Mouse (Mus musculus) right cerebral cortex, postnatal 14 days (tissue): Measurements from ENCODE around the gene Galnt12.
"Not testable (repeated sequence)": the region's sequence is repeated elsewhere in the genome, so short reads cannot be mapped to it uniquely, and the experiment has no call there.

Source experiments
- DNase-seq: peaks from one replicate; pipeline ENCODE4 v3.0.0; 2022

Galnt12 gene

DNA sequence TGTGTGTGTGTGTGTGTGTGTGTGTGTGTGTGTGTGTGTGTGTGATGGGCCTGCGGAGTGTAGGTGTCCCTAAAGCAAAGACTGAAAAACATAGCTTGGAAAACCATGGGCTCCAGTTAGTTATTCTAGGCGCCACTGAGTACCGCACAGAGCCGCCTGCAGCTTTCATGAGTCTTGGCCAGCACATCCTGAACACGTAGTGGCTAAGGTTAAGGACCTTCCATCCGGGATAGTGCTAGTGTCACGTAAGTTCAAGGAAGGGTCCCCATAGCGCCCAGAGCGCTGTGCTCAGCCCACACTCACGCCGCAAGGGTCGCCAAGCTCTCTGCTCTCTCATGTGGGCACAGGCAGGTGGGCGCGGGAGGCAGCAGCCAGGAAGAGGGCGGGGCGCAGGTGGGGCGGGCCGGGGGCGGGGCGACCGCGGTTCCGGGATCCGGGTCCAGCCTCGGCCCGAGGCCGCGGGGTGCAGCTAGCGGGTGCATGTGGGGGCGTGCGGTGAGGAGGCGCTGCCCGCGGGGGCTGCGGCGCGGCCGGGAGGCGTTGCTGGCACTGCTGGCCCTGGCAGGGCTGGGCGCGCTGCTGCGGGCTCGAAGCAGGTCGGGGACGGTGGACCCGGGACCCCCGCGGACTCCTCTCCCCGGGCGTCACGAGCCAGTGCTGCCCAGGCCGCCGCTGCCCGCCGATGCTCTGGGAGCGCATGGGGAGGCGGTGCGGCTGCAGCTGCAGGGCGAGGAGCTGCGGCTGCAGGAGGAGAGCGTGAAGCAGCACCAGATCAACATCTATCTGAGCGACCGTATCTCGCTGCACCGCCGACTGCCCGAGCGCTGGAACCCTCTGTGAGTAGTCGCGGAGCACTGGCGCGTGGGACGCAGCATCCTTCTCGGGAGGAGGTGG is at the start of gene Galnt12:
Gene Galnt12, plus strand, starts transcription at position 417 of the 894 bp plus-strand sequence.
- DNase-seq = peak; percentile 37

DNA sequence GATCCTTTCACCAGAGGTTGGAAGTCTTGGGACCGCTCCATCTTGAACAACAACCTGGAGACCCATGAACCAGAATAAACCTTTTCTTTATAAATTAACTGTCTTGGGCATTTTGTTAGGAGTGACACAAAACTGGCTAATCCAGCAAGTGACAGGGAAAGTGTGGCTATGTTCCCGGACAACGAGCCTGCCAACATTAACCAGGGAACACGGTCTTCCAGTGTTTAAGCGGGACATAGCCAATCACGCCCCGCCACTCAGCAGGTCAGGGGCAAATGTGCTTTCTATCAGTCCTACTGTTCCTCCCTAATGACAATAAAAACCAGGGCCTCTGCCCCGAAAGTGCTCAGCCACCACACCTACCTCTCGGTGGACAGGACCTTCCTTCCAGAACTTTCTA is 47.8 kb upstream of the Galnt12 start:
- DNase-seq = peak; percentile 8

DNA sequence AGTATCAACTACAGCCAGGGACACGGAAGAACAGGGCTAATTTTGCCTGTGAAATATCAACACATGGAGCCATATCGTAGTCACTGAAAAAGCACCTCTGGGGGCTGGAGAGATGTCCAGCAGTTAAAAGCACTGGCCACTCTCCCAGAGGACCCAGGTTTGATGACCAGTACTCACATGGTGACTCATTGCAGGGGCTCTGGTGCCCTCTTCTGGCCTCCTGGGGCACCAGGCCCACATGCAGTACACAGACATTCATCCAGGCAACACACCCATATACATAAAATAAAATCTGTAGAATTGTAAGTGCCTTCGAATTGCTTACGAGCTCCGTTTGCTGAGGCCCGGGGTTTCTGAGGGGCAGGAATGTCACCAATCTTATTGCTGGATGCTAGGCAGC is 44.7 kb upstream of the Galnt12 start:
- DNase-seq = no peak

DNA sequence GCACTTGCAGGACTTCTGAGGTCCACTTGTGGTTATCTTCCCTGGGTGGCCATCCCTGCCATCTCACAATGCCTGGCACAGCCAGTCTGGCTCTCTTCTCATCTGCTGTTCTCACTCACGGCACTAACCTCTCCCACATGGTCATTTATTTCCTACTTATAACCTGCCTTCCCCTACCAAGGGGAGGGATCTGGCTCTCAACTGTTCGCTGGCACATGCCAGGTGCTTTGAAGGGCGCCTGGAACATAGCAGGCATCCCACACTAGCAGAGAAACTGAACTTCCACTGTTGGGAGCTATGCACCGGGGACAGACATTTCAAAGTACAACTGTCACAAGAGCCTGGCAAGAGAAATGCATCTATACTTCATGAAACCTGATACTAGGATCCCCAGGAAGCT is 43.9 kb upstream of the Galnt12 start:
- DNase-seq = no peak

DNA sequence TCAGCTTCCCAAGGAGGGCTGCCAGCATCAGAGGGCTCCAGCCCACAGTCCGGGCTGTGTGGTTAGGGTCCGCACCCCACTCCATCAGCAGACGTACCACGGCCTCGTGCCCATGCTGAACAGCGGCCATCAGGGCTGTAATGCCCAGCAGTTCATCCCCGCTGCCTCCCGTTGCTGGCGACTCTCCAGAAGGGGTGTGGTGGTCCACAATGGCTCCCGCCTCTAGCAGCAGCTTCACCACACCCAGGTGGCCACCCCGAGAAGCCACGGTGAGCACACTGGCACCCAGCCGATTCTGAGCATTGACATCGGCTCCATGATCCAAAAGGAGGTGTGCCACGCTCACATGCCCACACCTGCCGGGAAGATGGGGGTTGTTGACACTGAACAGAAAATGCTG is 42.5 kb upstream of the Galnt12 start:
- no peak for DNase-seq

DNA sequence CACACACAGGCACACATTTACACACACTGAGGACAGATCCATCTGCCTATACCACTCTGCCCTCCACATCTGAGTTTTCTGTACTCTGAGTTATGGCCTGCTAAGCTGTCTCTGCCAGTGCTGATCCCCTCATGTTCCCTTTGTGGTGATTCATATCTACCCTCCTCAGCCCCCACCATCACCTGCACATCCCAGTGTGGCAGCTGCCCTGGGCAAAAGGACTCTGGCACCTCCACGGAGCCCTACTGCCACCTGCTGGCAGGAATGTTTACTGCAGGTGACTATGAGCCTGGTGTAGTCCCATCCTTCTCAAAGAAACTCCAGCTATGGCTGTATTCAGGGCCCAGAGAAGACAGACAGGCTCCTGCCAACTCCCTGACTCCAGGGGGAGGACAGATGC is 41.5 kb upstream of the Galnt12 start:
- peak; percentile 92 for DNase-seq

DNA sequence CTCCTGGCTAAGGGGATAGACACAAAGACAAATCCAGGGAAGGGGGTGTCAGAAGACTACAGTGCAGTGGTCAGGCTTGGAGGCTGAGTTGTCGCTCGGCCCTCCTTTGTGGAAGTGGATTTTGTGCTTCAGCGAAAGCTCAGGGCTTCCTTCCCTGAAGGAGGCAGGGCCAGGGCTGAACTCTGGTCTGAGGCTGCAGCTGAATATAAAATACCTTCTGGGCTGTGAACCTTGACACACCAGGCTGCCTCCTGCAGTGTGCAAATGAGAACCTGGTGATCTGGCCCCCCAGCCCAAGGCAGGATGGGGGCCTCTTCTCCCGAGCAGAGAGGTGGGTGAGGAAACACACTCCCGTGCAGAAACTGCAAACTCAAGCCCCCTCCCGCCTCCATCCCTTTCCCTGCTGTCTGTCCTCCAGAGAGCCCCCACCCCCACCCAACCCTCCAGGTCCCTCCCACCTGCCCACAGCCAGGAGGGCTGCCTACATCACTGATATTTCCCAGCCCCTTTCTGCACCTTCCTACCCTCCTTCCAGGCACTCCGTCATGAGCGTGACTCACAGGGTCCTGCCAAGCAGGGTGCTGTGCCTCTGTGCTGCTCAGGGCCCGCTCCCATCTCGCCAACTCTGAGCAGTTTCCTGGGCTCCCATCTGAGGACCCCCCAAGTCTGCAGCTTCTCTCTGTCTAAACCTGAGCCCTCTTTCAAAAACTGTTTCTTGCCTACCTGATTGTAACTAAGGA is 40.9 kb upstream of the Galnt12 start:
- no peak for DNase-seq

DNA sequence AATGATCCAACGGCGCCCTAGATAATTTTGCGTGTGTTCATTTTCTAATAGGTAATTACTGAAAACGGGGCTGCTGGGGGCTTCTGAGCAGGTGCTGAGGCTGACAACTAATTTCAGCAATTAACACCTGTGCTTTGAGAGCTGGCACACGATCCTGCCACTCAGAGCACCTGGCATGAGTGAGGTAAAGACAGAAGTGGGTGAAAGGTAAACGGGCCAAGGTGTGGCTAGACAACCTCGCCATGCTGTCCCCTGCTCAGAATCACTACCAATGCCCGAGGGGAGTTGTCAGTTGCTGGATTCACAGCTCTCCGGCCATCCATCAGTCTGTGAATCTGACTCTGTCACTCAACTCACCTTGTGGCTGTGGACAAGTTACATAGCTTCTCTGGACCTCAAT is 39.8 kb upstream of the Galnt12 start:
- DNase-seq = no peak

DNA sequence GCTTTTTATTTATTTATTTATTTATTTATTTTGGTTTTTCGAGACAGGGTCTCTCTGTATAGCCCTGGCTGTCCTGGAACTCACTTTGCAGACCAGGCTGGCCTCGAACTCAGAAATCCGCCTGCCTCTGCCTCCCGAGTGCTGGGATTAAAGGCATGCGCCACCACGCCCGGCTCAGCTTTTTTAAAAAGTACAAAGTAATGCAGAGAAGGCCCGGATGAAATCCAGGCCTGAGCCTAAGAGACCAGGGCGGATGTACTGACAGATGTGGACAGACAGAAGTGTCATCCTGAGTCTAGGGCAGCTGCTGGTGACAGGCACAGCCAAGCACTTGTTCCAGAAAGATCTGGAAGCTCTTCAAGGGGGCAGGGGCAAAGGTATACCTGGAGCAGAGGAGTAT is 36.5 kb upstream of the Galnt12 start:
- not testable (repeated sequence) for DNase-seq

DNA sequence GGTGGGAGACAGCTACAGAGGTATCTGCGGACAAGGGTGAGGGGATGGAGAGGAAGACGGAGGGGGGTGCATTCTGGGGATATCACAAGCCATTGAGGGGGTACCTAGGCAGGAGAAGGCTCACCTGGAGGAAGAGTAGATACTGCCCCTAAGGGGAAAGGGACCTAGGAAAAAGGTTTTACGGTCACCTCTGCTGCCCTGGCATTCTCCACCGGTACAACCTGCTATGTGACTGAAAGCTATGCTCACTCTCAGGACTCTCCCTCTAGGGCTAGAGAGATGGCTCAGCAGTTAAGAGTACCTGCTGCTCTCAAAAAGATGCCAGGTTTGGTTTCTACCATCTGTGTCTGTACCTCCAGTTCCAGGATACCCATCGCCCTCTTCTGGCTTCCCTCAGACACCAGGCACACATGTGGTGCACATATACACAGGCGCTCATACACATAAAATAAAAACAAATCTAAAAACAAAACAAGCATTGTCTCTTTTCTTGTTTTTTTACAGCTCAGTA is 36.1 kb upstream of the Galnt12 start:
- no peak for DNase-seq

DNA sequence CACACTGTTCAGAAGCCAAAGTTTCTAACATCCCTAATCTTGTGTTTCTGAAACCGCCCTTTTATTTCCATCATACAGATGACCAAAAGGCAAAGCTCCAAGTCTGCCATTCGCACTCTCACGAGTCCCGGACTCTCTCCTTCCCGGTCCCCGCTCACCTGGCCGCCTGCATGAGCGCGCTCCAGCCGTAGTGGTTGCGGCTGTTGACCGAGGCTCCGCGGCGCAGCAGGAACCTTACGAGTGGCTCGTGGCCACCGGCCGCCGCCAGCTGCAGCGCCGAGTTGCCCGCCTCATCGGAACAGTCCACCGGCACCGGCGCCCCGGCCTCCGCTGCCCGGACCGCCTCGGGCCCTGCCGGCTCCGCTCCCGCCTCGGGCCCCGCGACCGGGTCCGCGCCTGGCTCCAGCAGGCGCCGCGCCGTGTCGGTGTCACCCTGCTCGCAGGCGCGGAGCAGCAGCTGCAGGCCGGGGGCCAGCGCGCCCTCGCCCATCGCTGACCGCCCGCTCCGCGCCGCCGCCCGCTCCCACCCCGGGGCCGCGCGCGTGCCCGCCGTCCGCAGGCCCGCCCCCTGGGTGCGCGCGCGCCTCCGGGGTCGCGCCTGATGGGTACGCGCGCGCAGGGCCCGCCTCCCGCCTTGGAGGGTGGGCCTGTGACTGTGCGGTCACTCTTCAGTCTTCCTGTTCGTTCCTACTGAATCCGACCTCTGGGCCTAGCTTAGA is 34.8 kb upstream of the Galnt12 start, which contains the start of gene Anks6:
Gene Anks6, minus strand, starts transcription at position 637 of the 719 bp plus-strand sequence.
- peak; percentile 79 for DNase-seq

DNA sequence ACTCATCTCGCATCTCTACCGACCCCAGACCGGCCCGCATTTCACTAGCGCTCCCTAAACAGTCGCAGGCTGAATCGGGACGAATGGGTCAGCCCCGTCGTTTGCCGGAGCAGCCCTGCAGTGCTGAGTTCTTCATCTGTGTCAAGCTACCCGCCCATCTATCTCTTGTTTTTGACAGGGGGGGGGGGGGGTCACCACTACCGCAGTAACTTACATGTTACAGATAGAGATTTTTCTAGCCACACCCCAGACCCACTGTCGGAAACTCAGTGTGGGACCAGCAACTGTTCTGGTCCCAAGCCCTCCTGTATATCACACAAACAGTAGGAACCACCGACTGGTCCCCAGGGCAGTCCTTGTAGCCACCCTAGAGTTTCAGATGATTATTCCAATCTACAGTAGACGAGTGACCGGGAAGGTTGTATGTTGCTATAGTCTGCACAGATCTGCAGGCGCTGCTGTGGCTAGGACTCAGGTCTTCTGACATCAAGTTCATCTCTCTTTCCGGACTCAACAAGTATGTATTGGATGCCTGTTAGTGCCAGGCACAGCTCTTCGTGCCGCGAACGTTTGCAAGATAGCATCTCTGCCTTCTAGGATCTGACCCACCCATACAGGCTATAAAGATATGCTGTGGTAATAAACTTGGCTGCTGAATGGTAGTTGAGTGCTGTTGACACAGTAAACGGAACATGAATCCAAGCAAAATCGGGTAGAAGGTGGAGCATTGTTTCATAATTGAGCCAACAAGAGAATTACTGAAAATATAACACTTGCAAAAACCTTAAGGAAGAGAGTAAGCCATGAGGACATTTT is 34.0 kb upstream of the Galnt12 start:
- no peak for DNase-seq

DNA sequence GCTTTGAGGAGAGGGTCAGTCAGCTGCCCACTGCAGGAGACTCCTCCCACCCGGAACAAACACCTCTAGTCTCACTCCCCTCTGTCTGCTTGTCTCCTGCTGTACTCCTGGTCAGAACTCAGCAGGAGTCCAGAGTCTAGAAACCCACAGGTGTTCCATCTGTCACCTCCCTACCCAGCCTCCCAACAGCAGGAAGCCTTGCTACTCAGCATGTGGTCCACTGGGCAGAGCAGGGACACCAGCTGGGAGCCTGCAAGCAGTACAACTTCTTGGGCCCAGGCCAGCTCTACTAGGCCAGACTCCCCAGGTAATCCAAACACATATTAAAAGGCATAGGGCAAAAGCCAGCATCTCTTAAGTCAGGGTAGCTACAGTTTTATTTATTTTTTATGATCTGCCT is 30.8 kb upstream of the Galnt12 start:
- no peak for DNase-seq

DNA sequence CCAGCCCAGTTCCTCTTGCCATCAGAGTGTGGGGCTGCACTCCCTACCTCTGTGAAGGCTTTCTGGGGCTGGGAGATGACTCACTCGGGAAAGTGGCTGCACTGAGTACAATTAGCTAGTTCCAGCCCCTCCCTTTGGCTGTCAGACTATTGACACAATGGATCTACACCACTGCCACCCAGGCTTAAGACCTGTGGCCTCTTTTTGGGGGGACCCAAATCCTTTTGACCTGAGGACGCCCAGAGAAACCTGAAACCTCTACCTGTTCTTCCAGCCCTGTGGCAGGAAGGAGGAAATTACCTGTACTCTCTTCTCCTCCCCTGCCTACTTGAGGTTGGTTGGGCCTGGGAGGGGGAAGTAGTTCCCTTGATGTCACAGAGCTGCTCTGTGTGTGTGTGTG is 16.7 kb upstream of the Galnt12 start:
- DNase-seq = no peak

DNA sequence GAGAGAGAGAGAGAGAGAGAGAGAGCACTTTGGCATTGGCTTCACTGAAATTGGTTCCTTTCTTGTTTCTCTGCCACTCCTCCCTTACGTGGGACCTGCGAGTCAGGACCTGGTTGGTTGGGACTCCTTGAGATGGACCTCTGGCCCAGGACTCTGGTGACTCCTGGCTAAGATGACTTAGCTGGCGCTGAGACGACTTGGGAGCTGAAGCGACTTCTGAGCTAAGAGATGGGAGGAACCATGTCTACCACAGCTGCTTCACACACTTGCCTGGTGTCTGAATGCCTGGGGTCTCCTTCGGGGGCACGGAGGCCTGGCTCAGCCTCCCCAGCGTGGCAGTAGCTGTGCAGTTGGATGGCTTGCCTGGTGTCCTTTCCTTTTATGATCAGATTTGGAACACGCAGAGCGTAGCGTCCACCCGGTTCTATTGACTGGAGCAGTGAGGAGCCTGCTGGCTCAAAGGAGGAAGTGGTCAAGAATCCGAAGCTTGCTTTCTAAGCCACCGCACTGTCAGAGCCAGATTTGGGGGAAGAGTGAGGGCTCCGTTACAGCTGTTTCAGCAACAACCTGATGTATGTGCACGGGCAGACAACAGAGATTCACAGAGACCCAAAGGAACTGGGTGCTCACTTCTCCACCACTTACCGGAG is 11.6 kb upstream of the Galnt12 start:
- no peak for DNase-seq

DNA sequence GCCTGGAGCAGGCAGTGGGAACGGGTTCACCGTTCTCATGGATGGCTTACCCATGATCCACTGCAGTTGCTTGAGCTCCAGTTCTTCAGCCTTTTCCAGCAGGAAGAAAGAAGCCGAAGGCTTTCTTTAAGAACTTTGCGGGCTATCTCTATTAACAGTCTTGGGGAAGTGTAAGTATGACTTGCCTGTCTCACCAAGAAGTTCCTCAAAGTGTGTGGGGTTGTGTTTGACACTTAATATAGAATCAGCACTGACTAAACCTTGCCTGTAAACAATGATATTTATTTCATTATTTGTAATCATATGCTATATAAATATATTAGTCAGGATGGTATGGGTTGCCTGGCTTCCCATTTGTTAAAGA is 11.1 kb upstream of the Galnt12 start:
- no peak for DNase-seq

DNA sequence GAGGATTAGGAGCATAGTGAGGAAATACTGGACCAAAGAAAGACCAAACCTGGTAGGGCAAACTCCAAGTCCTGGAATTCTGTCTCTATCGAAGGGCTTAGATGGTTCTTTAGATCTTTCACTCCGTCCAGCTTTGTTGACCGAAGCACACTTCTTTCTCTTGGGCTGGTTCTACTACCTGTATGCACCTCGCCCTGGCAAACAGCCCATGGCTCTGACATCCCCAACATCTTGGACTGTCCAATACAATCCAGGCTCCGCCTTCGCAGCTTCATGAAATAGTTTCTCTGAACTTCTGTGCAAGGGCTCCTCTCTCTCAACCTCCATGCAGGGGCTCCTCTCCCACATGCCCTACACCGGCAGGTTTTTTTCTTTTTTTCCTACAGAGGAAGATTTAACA is 7.9 kb upstream of the Galnt12 start:
- no peak for DNase-seq

DNA sequence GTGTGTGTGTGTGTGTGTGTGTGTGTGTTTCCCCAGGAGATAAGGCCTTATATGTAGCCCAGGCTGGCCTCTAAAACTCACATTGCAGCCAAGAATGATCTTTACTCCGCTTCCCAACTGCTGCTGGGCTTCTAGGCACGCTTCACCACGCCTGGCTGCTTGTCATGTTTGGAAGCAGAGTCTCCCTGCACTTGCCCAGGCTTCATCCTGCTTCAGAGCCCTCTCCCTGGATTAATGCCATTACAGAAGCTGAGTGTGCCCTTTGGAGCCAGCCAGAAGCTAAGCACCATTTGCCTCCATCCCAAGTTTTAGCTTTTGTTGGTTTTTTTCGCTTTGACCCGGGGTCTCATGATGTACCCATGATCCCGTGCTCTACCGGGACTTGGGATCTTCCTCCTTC is 3.0 kb upstream of the Galnt12 start:
- DNase-seq = no peak

DNA sequence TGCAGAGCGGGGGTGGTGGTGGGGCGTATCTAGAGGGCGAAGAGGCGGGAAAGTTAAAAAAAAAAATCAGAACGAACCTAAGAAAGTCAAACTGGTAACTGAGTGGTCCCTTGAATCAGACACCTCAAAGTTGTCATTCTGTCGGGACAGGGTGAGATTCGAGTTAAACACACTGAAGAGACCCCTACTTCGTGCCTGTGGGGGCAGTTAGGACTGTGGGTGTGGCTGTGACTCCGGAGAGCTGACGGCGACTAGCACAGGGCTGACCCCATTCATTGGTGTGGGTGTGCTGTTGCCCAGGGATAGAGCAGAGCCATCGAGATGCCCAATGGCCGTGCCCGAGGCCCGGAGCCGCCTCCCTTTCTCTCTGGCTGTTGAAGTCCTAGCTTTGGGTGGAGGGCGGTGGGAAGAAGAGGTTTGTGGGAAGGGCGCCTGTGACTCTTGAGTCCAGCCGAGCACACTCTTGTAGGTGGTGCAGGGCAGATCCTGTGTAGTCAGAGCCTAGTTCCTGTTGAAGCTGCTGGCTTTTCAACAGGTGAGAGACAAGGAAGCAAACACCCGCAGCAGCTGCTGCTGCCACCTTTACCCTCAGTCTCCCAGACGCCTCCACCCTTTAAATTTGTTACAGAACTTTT is 795 bp downstream of the Galnt12 start:
- DNase-seq = no peak

DNA sequence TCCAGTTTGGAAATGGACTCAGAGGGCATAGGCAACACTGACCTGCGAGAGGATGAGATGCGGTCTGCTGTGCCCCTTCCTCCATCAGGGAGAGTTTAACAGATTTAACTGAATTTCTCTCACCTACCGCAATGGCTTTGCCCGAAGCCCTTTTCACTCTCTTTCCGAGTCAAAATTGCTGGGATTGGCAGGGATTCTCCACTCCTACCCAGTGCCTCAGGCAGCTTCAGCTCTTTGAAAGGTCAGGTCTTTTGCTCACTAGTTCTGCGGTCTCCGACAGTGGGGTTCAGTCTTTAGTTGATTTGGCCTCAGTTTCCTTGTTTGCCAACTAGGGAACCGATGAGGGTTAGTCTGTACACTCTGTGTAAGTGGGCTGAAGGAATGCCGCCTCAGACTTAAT is 1.5 kb downstream of the Galnt12 start:
- no peak for DNase-seq

DNA sequence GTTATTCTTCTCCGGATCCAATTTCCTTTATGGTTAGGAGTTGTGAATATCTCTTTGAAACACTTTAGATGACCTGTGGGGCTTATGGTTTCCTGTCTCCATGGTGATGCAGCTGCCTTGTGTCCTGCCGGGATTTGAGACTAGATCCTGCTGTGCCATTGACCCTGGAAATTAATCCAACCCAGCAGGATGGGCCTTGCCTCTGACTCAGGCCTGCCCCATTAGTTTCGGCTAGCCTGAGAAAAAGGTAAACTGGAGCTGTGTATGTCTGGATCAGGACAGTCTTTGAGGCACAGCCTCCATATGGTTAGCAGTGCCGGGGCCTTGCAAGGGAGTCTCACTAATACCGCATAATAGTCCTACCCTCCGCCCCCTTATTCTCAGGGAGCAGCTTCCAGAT is 1.9 kb downstream of the Galnt12 start:
- no peak for DNase-seq
